Mouse (Mus musculus): ENCODE measurements around the gene Clip2.
"Not testable (repeated sequence)": the region's sequence is repeated elsewhere in the genome, so short reads cannot be mapped to it uniquely, and the experiment has no call there.

The Clip2 gene

GRCm38 (mm10) chr5:134488042-134488441 is 64.2 kb downstream of the Clip2 start:
- DNase-seq: no peak

GRCm38 (mm10) chr5:134485900-134486665 is 66.2 kb downstream of the Clip2 start:
- DNase-seq: peak; percentile 35

GRCm38 (mm10) chr5:134485183-134485730 is 67.0 kb downstream of the Clip2 start:
- no peak for DNase-seq

GRCm38 (mm10) chr5:134483291-134483690 is 68.9 kb downstream of the Clip2 start:
- DNase-seq: no peak

GRCm38 (mm10) chr5:134482331-134482730 is 69.9 kb downstream of the Clip2 start:
- no peak for DNase-seq

- DNase-seq: not testable (repeated sequence)
These were observed 73.3 kb downstream of the Clip2 start for GRCm38 (mm10) chr5:134478886-134479285.

GRCm38 (mm10) chr5:134475686-134476085 is 76.5 kb downstream of the Clip2 start:
- DNase-seq: not testable (repeated sequence)

GRCm38 (mm10) chr5:134475006-134475605 is 77.1 kb downstream of the Clip2 start:
- no peak for DNase-seq

GRCm38 (mm10) chr5:134473902-134474301 is 78.3 kb downstream of the Clip2 start:
- no peak for DNase-seq

- no peak for DNase-seq
These were observed 81.6 kb downstream of the Clip2 start for GRCm38 (mm10) chr5:134470538-134471169.

GRCm38 (mm10) chr5:134469559-134470150 is 82.6 kb downstream of the Clip2 start:
- no peak for DNase-seq

- no peak for DNase-seq
These were observed 84.0 kb downstream of the Clip2 start for GRCm38 (mm10) chr5:134468158-134468765.

- DNase-seq: no peak
These were observed 85.1 kb downstream of the Clip2 start for GRCm38 (mm10) chr5:134467030-134467549.

- no peak for DNase-seq
These were observed 85.8 kb downstream of the Clip2 start for GRCm38 (mm10) chr5:134466296-134467029.

- no peak for DNase-seq
These were observed 87.0 kb downstream of the Clip2 start for GRCm38 (mm10) chr5:134465197-134465596.

GRCm38 (mm10) chr5:134464225-134464624 is 88.0 kb downstream of the Clip2 start:
- DNase-seq: no peak

GRCm38 (mm10) chr5:134462731-134463130 is 89.5 kb downstream of the Clip2 start:
- DNase-seq: no peak

- no peak for DNase-seq
These were observed 89.9 kb downstream of the Clip2 start for GRCm38 (mm10) chr5:134462316-134462715.

GRCm38 (mm10) chr5:134460546-134460945 is 91.7 kb downstream of the Clip2 start:
- no peak for DNase-seq

- no peak for DNase-seq
These were observed 93.1 kb downstream of the Clip2 start for GRCm38 (mm10) chr5:134459096-134459495.

- no peak for DNase-seq
These were observed 93.8 kb downstream of the Clip2 start for GRCm38 (mm10) chr5:134458416-134458815.

- no peak for DNase-seq
These were observed 94.9 kb downstream of the Clip2 start for GRCm38 (mm10) chr5:134457371-134457770.

All from kidney, adult 11 months (tissue).